Mouse (Mus musculus) CH12.LX (cell line): Measurements from ENCODE around the gene Spred2. TPM values are rescaled to one million over a fixed set of nuclear protein-coding genes. Genes with fewer than 3 reads are reported as not detected.

ENCODE experiments used
- DNase-seq: peaks from one replicate; pipeline ENCODE4 v3.0.0-alpha.2; 2013; ENCODE audit errors: extremely low read depth
- H3K27ac ChIP-seq: 2 replicates; pipeline ENCODE4 v1.5.1; 2012; ENCODE audit warnings: low read depth, mild to moderate bottlenecking, control low read depth, moderate library complexity; ENCODE audit not compliant: insufficient read depth
- H3K27me3 ChIP-seq: replicated peaks from 2 replicates; pipeline ENCODE3; 2012; ENCODE audit warnings: inconsistent platforms
- H3K36me3 ChIP-seq, 2 experiments: replicated peaks in 1 of 2; 2 replicates each; pipeline versions ENCODE3 to v1.6.1; 2012; ENCODE audit warnings: inconsistent platforms in 1 of 2, low read length in 1 of 2, mild to moderate bottlenecking in 1 of 2, mixed read lengths in 1 of 2, moderate library complexity in 1 of 2; ENCODE audit not compliant: control insufficient read depth in 1 of 2, insufficient read depth in 1 of 2
- H3K4me1 ChIP-seq, 2 experiments: 2 replicates each; pipeline ENCODE4 v1.6.1; 2012; ENCODE audit warnings: inconsistent platforms in 1 of 2, moderate library complexity in 1 of 2; ENCODE audit not compliant: insufficient read depth in 2 of 2, control insufficient read depth in 1 of 2
- H3K4me2 ChIP-seq: 2 replicates; pipeline ENCODE4 v1.6.1; 2012; ENCODE audit warnings: low read depth, mild to moderate bottlenecking, control low read depth; ENCODE audit not compliant: poor library complexity, insufficient read depth, severe bottlenecking
- H3K4me3 ChIP-seq, 3 experiments: fragments of 150-350 bp in 1 of 3; sonication (generic) in 1 of 3; replicated peaks in 1 of 3; 2 replicates each; pipeline versions ENCODE3 to v1.5.1; 2011 to 2012; ENCODE audit warnings: low read depth in 2 of 3, low read length in 2 of 3, mild to moderate bottlenecking in 2 of 3, moderate library complexity in 2 of 3, control low read depth in 1 of 3, improper control_type of control experiment in 1 of 3, inconsistent platforms in 1 of 3, mixed read lengths in 1 of 3; ENCODE audit not compliant: poor library complexity in 1 of 3
- H3K79me2 ChIP-seq: replicated peaks from 2 replicates; pipeline ENCODE4 v1.6.1; 2012; ENCODE audit warnings: mild to moderate bottlenecking, moderate library complexity; ENCODE audit not compliant: control insufficient read depth, poor library complexity, insufficient read depth, severe bottlenecking; ENCODE audit errors: extremely low read depth
- H3K9ac ChIP-seq: 2 replicates; pipeline ENCODE4 v1.6.1; 2012; ENCODE audit warnings: low read depth, mild to moderate bottlenecking, control low read depth, moderate library complexity; ENCODE audit not compliant: insufficient read depth
- H3K9me3 ChIP-seq: replicated peaks from 2 replicates; pipeline ENCODE3; 2012; ENCODE audit warnings: low read length, inconsistent platforms, mixed read lengths
- BHLHE40 ChIP-seq: IDR thresholded peaks from 2 replicates; pipeline ENCODE4 v1.6.1; 2011; ENCODE audit warnings: mild to moderate bottlenecking, low read depth, low read length, improper control_type of control experiment
- CHD2 ChIP-seq: IDR thresholded peaks from 2 replicates; pipeline ENCODE4 v1.6.1; 2011; ENCODE audit warnings: low read length, improper control_type of control experiment
- CTCF ChIP-seq, 2 experiments: IDR thresholded peaks in 1 of 2; conservative IDR thresholded peaks in 1 of 2; 2 replicates each; pipeline ENCODE4 v1.5.1; 2011 to 2012; ENCODE audit warnings: low read depth in 2 of 2, low read length in 2 of 2, improper control_type of control experiment in 1 of 2, inconsistent platforms in 1 of 2, mild to moderate bottlenecking in 1 of 2, moderate library complexity in 1 of 2
- E2F4 ChIP-seq: IDR thresholded peaks from 2 replicates; pipeline ENCODE4 v1.6.1; 2011; ENCODE audit warnings: low read depth, low read length, improper control_type of control experiment; ENCODE audit not compliant: insufficient replicate concordance
- ELF1 ChIP-seq: IDR thresholded peaks from 2 replicates; pipeline ENCODE4 v1.6.1; 2014; ENCODE audit warnings: low read depth, mild to moderate bottlenecking, inconsistent platforms, low read length, improper control_type of control experiment
- EP300 ChIP-seq: IDR thresholded peaks from 2 replicates; pipeline ENCODE4 v1.6.1; 2011; ENCODE audit warnings: low read length, improper control_type of control experiment
- GABPA ChIP-seq: IDR thresholded peaks from 2 replicates; pipeline ENCODE4 v1.6.1; 2012; ENCODE audit warnings: low read depth, low read length, improper control_type of control experiment, inconsistent platforms; ENCODE audit not compliant: insufficient replicate concordance
- IRF4 ChIP-seq: IDR thresholded peaks from 2 replicates; pipeline ENCODE4 v1.6.1; 2014; ENCODE audit warnings: low read depth, mild to moderate bottlenecking, inconsistent platforms, low read length, improper control_type of control experiment
- JUND ChIP-seq: conservative IDR thresholded peaks from 2 replicates; pipeline ENCODE4 v1.6.1; 2011; ENCODE audit warnings: low read depth, low read length, improper control_type of control experiment
- MAZ ChIP-seq: IDR thresholded peaks from 2 replicates; pipeline ENCODE4 v1.6.1; 2012; ENCODE audit warnings: low read depth, mild to moderate bottlenecking, inconsistent platforms, low read length, improper control_type of control experiment, moderate library complexity
- MEF2A ChIP-seq: IDR thresholded peaks from 2 replicates; pipeline ENCODE4 v1.6.1; 2014; ENCODE audit warnings: low read depth, mild to moderate bottlenecking, inconsistent platforms, low read length, improper control_type of control experiment, borderline replicate concordance
- MYC ChIP-seq: IDR thresholded peaks from 2 replicates; pipeline ENCODE4 v1.6.1; 2011; ENCODE audit warnings: low read depth, mild to moderate bottlenecking, improper control_type of control experiment, low read length
- NRF1 ChIP-seq: IDR thresholded peaks from 2 replicates; pipeline ENCODE4 v1.6.1; 2014; ENCODE audit warnings: low read depth, mild to moderate bottlenecking, inconsistent platforms, low read length, improper control_type of control experiment, moderate library complexity
- POLR2A ChIP-seq: IDR thresholded peaks from 2 replicates; pipeline ENCODE4 v1.6.1; 2011; ENCODE audit warnings: low read depth, mild to moderate bottlenecking, improper control_type of control experiment, low read length
- RAD21 ChIP-seq: IDR thresholded peaks from 2 replicates; pipeline ENCODE4 v1.6.1; 2011; ENCODE audit warnings: low read depth, mild to moderate bottlenecking, low read length, improper control_type of control experiment, moderate library complexity
- RCOR1 ChIP-seq: conservative IDR thresholded peaks from 2 replicates; pipeline ENCODE4 v1.6.1; 2012; ENCODE audit warnings: low read depth, mild to moderate bottlenecking, inconsistent platforms, low read length, improper control_type of control experiment
- SMC3 ChIP-seq: IDR thresholded peaks from 2 replicates; pipeline ENCODE4 v1.6.1; 2011; ENCODE audit warnings: low read depth, low read length, improper control_type of control experiment
- TBP ChIP-seq: conservative IDR thresholded peaks from 2 replicates; pipeline ENCODE4 v1.6.1; 2011; ENCODE audit warnings: low read depth, low read length, improper control_type of control experiment
- TCF12 ChIP-seq: IDR thresholded peaks from 2 replicates; pipeline ENCODE4 v1.6.1; 2014; ENCODE audit warnings: low read depth, mild to moderate bottlenecking, inconsistent platforms, low read length, improper control_type of control experiment
- USF2 ChIP-seq: conservative IDR thresholded peaks from 2 replicates; pipeline ENCODE4 v1.6.1; 2011; ENCODE audit warnings: low read depth, low read length, improper control_type of control experiment
- ZC3H11A ChIP-seq: IDR thresholded peaks from 2 replicates; pipeline ENCODE4 v1.6.1; 2012; ENCODE audit warnings: low read depth, mild to moderate bottlenecking, inconsistent platforms, low read length, improper control_type of control experiment
- ZMIZ1 ChIP-seq: IDR thresholded peaks from 2 replicates; pipeline ENCODE4 v1.6.1; 2012; ENCODE audit warnings: low read depth, mild to moderate bottlenecking, inconsistent platforms, low read length, improper control_type of control experiment
- ZNF384 ChIP-seq: IDR thresholded peaks from 2 replicates; pipeline ENCODE4 v1.6.1; 2012; ENCODE audit warnings: low read depth, low read length, improper control_type of control experiment, inconsistent platforms
- dilution Hi-C: fragments of 300-500 bp; cut with MboI; formaldehyde crosslinking; loops from 2 replicates; pipeline ENCODE4 v1.14.3; 2020; ENCODE audit warnings: low sequenced_read_pairs; ENCODE audit not compliant: extremely low pct_unique_long_range_greater_than_20kb, extremely low pct_ligation_motif_present
- in situ Hi-C: fragments of 300-500 bp; cut with MboI; formaldehyde crosslinking; loops from 3 replicates; pipeline ENCODE4 v1.14.3; 2019; ENCODE audit warnings: low sequenced_read_pairs, low pct_ligation_motif_present, low pct_unique_long_range_greater_than_20kb, mixed read lengths
- polyA plus RNA-seq: library from polyadenylated mRNA; unstranded; fragments of >175 nt; gene quantifications from 2 replicates; pipeline ENCODE4 v1.2.1, GENCODE M21; 2012; ENCODE audit warnings: low read depth; ENCODE audit not compliant: insufficient read length
- total RNA-seq, 2 experiments: library from RNA; depleted of rRNA; stranded (reverse); fragments of 300-350 nt in 1 of 2; fragments of >200 nt in 1 of 2; gene quantifications; 2 replicates each; pipeline ENCODE4 v1.2.3; 2012 to 2014

Gene Spred2
- total and polyA plus RNA-seq, 3 experiments: 1.4 to 15.8 (median 4.2) TPM

DNA sequence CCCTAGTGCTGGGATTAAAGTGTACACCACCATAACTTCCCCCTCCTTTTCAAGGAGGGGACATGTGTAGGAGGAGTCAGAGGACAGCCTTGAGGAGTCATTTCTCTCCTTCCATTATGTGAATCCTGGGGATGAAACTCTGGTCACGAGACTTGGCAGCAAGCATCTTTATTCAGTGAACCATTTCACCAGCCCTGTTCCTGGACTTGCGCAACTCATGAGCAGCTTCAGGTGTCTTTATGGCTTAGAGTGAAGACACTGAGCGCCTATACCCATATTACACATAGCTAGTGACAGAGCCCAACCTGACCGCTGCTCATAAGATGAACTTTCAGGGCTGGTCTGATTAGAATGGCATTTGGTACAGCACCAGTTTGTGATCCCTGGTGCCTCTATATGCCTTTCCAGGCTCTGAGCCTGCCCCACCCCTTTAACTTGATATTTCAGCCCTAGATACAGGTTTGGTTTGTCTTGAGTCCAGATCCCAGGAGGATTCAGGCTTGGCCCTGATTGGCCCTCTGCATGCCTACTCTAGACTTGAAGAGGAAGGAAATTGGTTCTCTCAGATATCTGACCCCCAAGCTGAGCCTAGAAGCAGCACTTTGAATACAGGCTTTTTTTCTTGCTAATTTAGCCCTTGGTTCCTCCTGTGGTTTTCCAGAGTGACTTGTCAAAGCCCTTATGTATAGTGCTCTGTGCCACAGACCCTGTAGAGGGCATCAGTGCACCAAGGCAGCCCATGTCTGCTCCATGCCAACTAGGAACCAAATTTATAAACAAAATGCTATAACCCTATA, 48.0 kb downstream of the Spred2 start:
- in situ Hi-C loops: no loop called here
- Histone ChIP-seq H3K4me3 (peak overlapping the region in 1 of 3 experiments; percentile 0), H3K79me2 (0 out of 2 replicates have a peak, but pooled peaks cover 2% of the 10 kb centered on the region), H3K27ac (no peak overlapping the region; the same call in 1 of the 2 replicates), H3K4me2 (no peak overlapping the region), H3K36me3 (peaks cover 0 to 28% of the 10 kb centered on the region in 2 experiments), H3K9me3 (no peaks in the 10 kb centered on the region), H3K4me1 (peaks cover 11 to 79% of the 10 kb centered on the region in 2 experiments; a peak in 3 of 4 replicates), H3K27me3 (no peaks in the 10 kb centered on the region), H3K9ac (no peak overlapping the region)
- TF ChIP-seq RAD21: peak; percentile 89
- peak; percentile 47 to 85; a peak in 3 of 4 replicates for TF ChIP-seq CTCF (conservative IDR thresholded peaks at IDR 0.05 in 1 of 2, IDR thresholded peaks at IDR 0.05 in 1 of 2; ENCODE audit: low read depth in 2 of 2, low read length in 2 of 2)
- no peak for TF ChIP-seq RCOR1
- peak; percentile 51 for TF ChIP-seq EP300
- TF ChIP-seq BHLHE40: peak; percentile 46; the same call in 1 of the 2 replicates
- TF ChIP-seq ZC3H11A: peak; percentile 37; the same call in 1 of the 2 replicates
- TF ChIP-seq ELF1: peak; percentile 42
- no peak for TF ChIP-seq TCF12
- peak; percentile 53; the same call in 1 of the 2 replicates for TF ChIP-seq MYC
- TF ChIP-seq ZNF384: peak; percentile 83
- peak; percentile 77 for TF ChIP-seq SMC3
- peak; percentile 41; the same call in 1 of the 2 replicates for TF ChIP-seq IRF4
- no peak for TF ChIP-seq E2F4
- TF ChIP-seq JUND: 0 out of 2 replicates have a peak, but pooled peaks have one; percentile 27
- no peak for TF ChIP-seq USF2
- TF ChIP-seq MAZ: 0 out of 2 replicates have a peak, but pooled peaks have one; percentile 9
- peak; percentile 67 for TF ChIP-seq MEF2A
- DNase-seq: peak; percentile 91
- dilution Hi-C loops: no loop called here

DNA sequence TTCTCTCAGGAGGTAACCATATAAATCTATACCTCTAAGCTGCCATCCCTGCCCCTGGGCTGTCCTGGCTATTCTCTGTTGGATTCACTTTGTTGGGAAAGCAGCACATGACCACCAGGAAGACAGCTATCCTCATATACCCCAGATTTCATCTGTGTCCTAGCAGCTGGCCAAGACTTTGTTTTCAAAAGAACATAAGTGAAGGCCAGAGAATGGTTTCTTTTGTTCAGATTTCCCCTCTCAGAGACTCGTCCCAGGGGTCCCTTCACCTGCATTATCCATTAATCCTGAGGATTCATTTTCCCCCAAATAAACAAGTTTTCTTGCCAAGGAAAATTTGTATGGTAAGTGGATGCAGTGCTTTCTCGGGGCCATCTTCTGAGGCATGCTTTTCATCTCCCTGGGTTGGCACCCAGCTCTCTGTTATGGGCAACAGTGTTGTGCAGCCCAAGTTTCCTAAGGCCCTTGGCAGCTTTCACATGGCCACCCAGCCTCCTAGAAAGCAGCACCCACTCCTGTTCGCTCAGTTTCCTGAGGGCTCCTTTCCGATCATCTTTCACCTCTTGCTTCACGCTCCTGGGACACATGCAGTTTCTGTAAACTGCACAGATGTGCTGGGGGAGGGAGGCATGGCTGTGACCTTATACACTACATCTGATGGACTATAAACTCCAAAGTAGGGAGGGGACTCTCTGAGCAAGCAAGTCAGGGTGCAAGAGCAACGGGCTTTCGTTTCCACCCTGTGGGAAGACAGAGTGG, 49.0 kb downstream of the Spred2 start:
- Histone ChIP-seq H3K27ac (no peak overlapping the region), H3K4me1 (peaks cover 18 to 80% of the 10 kb centered on the region in 2 experiments), H3K27me3 (no peaks in the 10 kb centered on the region), H3K9me3 (no peaks in the 10 kb centered on the region), H3K79me2 (no peaks in the 10 kb centered on the region), H3K4me2 (no peak overlapping the region), H3K9ac (no peak overlapping the region), H3K4me3 (no peak overlapping the region), H3K36me3 (peaks cover 0 to 32% of the 10 kb centered on the region in 2 experiments)
- no peak for DNase-seq
- in situ Hi-C loops: no loop called here
- no peak for TF ChIP-seq CHD2
- no peak for TF ChIP-seq ZMIZ1
- no peak for TF ChIP-seq TBP
- no peak for TF ChIP-seq GABPA
- no peak for TF ChIP-seq ELF1
- TF ChIP-seq MAZ: no peak
- TF ChIP-seq CTCF (conservative IDR thresholded peaks at IDR 0.05 in 1 of 2, IDR thresholded peaks at IDR 0.05 in 1 of 2; ENCODE audit: low read depth in 2 of 2, low read length in 2 of 2): no peak
- TF ChIP-seq NRF1: no peak
- TF ChIP-seq EP300: no peak
- no peak for TF ChIP-seq BHLHE40
- no peak for TF ChIP-seq ZC3H11A
- no peak for TF ChIP-seq MEF2A
- TF ChIP-seq POLR2A: no peak
- dilution Hi-C loops: no loop called here
